Mouse (Mus musculus) colon, adult 2 months (tissue): ENCODE data around the gene Gm21788. TPM values are rescaled to one million over a fixed set of nuclear protein-coding genes. Genes with fewer than 3 reads are reported as not detected.

Source experiments
- polyA plus RNA-seq: library from polyadenylated mRNA; depleted of rRNA; stranded (reverse); fragments of >200 nt; gene quantifications from 2 replicates; pipeline ENCODE4 v1.2.3, GENCODE M21; 2012; rRNA removed

The Gm21788 gene
- not detected in 2 replicates for polyA plus RNA-seq

DNA sequence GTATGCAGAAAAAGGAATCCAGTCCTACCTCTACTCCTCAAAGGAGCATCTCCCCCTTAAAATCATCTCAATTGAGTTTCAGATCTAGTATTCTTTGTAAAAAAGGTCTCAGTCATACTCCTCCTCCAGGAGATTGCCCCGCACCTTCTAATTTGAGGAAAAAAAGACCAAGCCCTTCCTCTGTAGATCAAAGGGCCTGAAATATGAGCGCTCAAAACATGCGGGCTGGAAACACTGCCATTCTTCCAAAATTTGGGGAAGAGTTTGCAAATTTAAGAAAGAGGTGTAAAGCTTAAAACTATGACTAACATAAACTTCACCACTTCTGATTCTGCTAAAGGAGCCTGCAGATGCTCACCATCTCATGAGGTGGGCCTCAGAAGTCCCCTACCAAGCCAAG, at the start of gene Gm21788:
Gene Gm21788, plus strand, starts transcription at position 301 of the 400 bp plus-strand sequence.

Other genes with a start within 250 kb of the Gm21788 start
- gene Gm21244, start 235.7 kb upstream of the Gm21788 start, polyA plus RNA-seq = not detected in 2 replicates
- gene Gm28998, start 151.2 kb upstream of the Gm21788 start, polyA plus RNA-seq = not detected in 2 replicates
- not detected in 2 replicates for gene Gm20826, start 233.5 kb downstream of the Gm21788 start, polyA plus RNA-seq